20 mouse cellular contexts compared by ENCODE assay signal in the genomic region with DNA sequence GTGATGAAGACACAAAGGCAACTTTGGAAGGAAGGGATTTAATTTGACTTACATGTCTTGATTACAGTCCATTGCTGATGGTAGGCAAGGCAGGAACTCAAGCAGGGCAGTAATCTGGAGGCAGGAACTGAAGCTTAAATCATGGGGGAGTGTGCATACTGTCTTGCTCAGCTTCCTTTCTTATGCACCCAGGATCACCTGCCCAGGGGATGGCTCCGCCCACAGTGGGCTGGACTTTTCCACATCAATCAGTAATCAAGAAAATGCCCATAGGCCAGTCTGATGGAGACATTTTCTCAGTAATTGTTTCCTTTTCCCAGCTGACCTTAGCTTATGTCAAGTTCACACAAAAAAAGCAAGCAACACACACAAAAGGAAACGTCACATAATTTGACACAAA.
DNase-seq lines count a peak whose midpoint lies in the region; ATAC-seq and TF ChIP-seq lines count a peak whose summit lies in the region.
"Had no signal": no experiment of that assay in that cellular context is flagged by ENCODE, and none has a peak within 500 bp of the region (broad histone marks: within the 10 kb centered on the region; RNA-seq: fewer than 3 reads in every experiment).

No protein-coding gene starts in this region.

- H3K27ac ChIP-seq in cerebellum, adult 2 months (ENCODE audit: insufficient read depth, low read length) = peak overlapping the region; percentile 41; the same call in 1 of the 2 replicates
- H3K27ac ChIP-seq: forebrain, embryonic 10.5 days; forebrain, embryonic 13.5 days; gastrocnemius, adult 2 months; hindbrain, embryonic 12.5 days; hindbrain, embryonic 15.5 days had no signal

- no peak for TF ChIP-seq POLR2A in cerebellum, adult 2 months (IDR thresholded peaks at IDR 0.05; ENCODE audit: borderline replicate concordance, insufficient read depth, low read length)

- no peak for TF ChIP-seq CTCF in cerebellum, adult 2 months (IDR thresholded peaks at IDR 0.05; ENCODE audit: borderline replicate concordance, insufficient read depth, low read depth, low read length)

- no peak for DNase-seq in cerebellum, adult 2 months
- no peak for DNase-seq in cerebellum, postnatal 10 days
- DNase-seq in kidney, adult 9 months = peak; percentile 7
- no peak for DNase-seq in kidney, postnatal 14 days
- DNase-seq in ZHBTc4 (ENCODE audit: low read depth, low spot score) = peak; percentile 49
- DNase-seq: adrenal gland, adult 8-10 months; adrenal gland, postnatal 25 days; gastrocnemius, adult 2 months; gastrocnemius, postnatal 14 days; heart, adult 11 months had no signal

- H3K4me3 ChIP-seq in cerebellum, adult 2 months (replicated peaks; ENCODE audit: insufficient read depth, low read depth, low read length) = no peak overlapping the region
- H3K4me3 ChIP-seq: forebrain, embryonic 10.5 days; forebrain, embryonic 13.5 days; gastrocnemius, adult 2 months; hindbrain, embryonic 12.5 days; hindbrain, embryonic 15.5 days had no signal

- no peaks in the 10 kb centered on the region for H3K27me3 ChIP-seq in cerebellum, adult 2 months (ENCODE audit: control insufficient read depth, insufficient read depth, low read length)
- H3K27me3 ChIP-seq: CH12.LX; forebrain, embryonic 13.5 days; hindbrain, embryonic 12.5 days; hindbrain, embryonic 15.5 days; Patski had no signal

- H3K4me1 ChIP-seq in cerebellum, adult 2 months (ENCODE audit: control insufficient read depth, insufficient read depth, low read length) = peaks cover 24% of the 10 kb centered on the region
- H3K4me1 ChIP-seq: forebrain, embryonic 13.5 days had no signal

- no peak for ATAC-seq in CD4-positive, CD25-positive, alpha-beta regulatory T cell, adult 4 months
- ATAC-seq: activated CD4-positive, CD25-positive, alpha-beta regulatory T cell, adult 4 months; forebrain, embryonic 13.5 days; forebrain, embryonic 16.5 days; intestine, postnatal 0 days; Patski had no signal

- WGBS in cerebellum, adult 2 months = 89% methylated on average over 2 of the region's 2 CpGs

Comparison
In these comparisons a context has a peak if more than half of its experiments do, and no peak if none do; other contexts are left out.
1. DNase-seq: peak in kidney, adult 9 months (single experiment) and ZHBTc4 (single experiment); none in cerebellum, adult 2 months (0 of 2), cerebellum, postnatal 10 days (0 of 2) and kidney, postnatal 14 days (single experiment).